Mouse (Mus musculus) stomach, postnatal 0 days (tissue): ENCODE measurements around the gene A530016L24Rik. TPM values are rescaled to one million over a fixed set of nuclear protein-coding genes. Genes with fewer than 3 reads are reported as not detected.

Experiments
- ATAC-seq: fragments of 200-750 bp; cut with Nextera tagmentation; 2 replicates; pipeline ENCODE4 v1.8.0; 2017; ENCODE audit not compliant: low FRiP score, low TSS enrichment
- DNase-seq: peaks from one replicate; pipeline ENCODE4 v3.0.0-alpha.2; 2016; ENCODE audit warnings: low spot score
- H3K27ac ChIP-seq: fragments of 300-500 bp; sonication (generic); replicated peaks from 2 replicates; pipeline ENCODE4 v1.5.1; 2014; ENCODE audit warnings: mild to moderate bottlenecking, control low read depth
- H3K27me3 ChIP-seq: fragments of 300-500 bp; sonication (generic); 2 replicates; pipeline ENCODE4 v1.6.1; 2014; ENCODE audit warnings: low read length; ENCODE audit not compliant: control insufficient read depth, insufficient read depth
- H3K36me3 ChIP-seq: fragments of 300-500 bp; sonication (generic); 2 replicates; pipeline ENCODE4 v1.6.1; 2014; ENCODE audit warnings: low read length, mixed read lengths; ENCODE audit not compliant: control insufficient read depth, insufficient read depth
- H3K4me1 ChIP-seq: fragments of 300-500 bp; sonication (generic); replicated peaks from 2 replicates; pipeline ENCODE4 v1.6.1; 2014; ENCODE audit warnings: antibody characterized with exemption; ENCODE audit not compliant: control insufficient read depth, insufficient read depth
- H3K4me2 ChIP-seq: fragments of 300-500 bp; sonication (generic); replicated peaks from 2 replicates; pipeline ENCODE4 v1.6.1; 2014; ENCODE audit warnings: low read depth, mild to moderate bottlenecking, control low read depth, moderate library complexity
- H3K4me3 ChIP-seq: fragments of 300-500 bp; sonication (generic); 2 replicates; pipeline ENCODE4 v1.5.1; 2014; ENCODE audit warnings: low read depth, low read length, control low read depth
- H3K9ac ChIP-seq: fragments of 300-500 bp; sonication (generic); 2 replicates; pipeline ENCODE4 v1.6.1; 2014; ENCODE audit warnings: mild to moderate bottlenecking, low read length, control low read depth, mixed read lengths
- H3K9me3 ChIP-seq: fragments of 300-500 bp; sonication (generic); 2 replicates; pipeline ENCODE4 v1.6.1; 2016; ENCODE audit warnings: low read length; ENCODE audit not compliant: control insufficient read depth
- CTCF ChIP-seq: IDR thresholded peaks from 2 replicates; pipeline ENCODE4 v1.5.1; 2016; ENCODE audit warnings: antibody characterized with exemption, low read depth, mild to moderate bottlenecking, moderate library complexity
- EP300 ChIP-seq: optimal IDR thresholded peaks from 2 replicates; pipeline ENCODE3; 2016; ENCODE audit warnings: antibody characterized with exemption
- WGBS: fragments of 180-500 bp; shearing (Covaris S2); extraction: QIAGEN DNeasy Blood & Tissue Kit; methylation state at CpG from one replicate; pipeline ENCODE4 v1.1.7; 2014; 5-methylcytosine and 5-hydroxymethylcytosine counted together
- polyA plus RNA-seq: library from polyadenylated mRNA; unstranded; fragments of >200 nt; fragmentation: Nextera tagmentation; extraction: Ambion mirVana; gene quantifications from 2 replicates; pipeline ENCODE4 v1.2.1, GENCODE M21; 2015

The A530016L24Rik gene
- polyA plus RNA-seq, 1 experiment from 2014 or later: not detected

DNA sequence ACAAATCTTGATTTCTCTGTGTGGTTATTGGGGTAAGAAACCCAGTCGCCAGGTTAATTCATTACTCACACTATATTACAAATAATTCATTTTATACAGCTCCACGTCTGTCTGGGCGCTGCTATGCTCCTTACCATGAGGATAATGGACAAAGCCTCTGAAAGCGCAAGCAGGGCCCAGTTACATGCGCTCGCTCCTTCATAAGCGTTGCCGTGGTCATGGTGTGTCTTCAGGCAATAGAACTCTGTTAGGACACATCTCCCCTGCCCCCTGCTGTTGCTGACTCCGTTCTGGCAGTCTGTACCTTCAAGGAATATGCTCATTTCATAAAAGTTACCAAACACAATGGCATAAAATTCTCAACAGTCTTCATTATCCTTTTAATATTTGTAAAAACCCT is 37.4 kb upstream of the A530016L24Rik start:
- Histone ChIP-seq H3K9me3 (0 out of 2 replicates have a peak, but pooled peaks cover under 1% of the 10 kb centered on the region), H3K27me3 (no peaks in the 10 kb centered on the region)

DNA sequence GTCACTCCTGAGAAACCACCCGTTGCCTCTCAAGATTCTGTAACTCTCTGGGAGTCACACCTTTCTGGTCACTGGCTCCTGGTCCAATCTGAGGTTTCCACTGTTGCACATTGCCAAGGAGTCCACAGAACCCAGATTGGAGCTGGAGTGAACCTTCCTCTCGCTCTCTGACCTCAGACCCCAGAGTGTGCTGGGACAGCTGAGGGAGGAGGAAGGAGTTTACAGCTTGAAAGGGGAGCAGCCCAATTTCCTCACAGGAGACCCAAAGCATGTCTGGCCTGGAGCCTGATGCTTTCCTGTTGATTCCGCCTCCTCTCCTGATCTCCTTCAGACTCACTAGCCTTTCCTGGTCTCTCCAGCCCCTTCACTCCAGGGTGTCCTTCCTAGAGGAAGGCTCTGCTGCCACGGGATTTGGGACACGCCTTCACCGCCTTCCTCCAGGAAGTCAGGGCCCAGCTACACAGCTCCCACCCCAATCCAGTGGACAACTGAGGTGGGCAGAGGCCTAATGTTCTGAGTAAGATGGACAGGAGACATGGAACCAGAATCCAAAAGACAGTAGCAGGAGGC is 33.0 kb upstream of the A530016L24Rik start:
- no peak overlapping the region for H3K27ac ChIP-seq
- 71% methylated on average over 6 of the region's 6 CpGs for WGBS
- no peaks in the 10 kb centered on the region for H3K4me1 ChIP-seq
- H3K9me3 ChIP-seq: no peaks in the 10 kb centered on the region
- H3K4me3 ChIP-seq: no peak overlapping the region
- ATAC-seq (no peak), DNase-seq (no peak)
- H3K4me2 ChIP-seq: no peak overlapping the region
- H3K9ac ChIP-seq: no peak overlapping the region
- H3K27me3 ChIP-seq: no peaks in the 10 kb centered on the region
- TF ChIP-seq EP300 (no peak), CTCF (no peak)
- no peaks in the 10 kb centered on the region for H3K36me3 ChIP-seq

More for the DNA sequence above, 37.4 kb upstream of the A530016L24Rik start:
- H3K4me1 ChIP-seq: 0 out of 2 replicates have a peak, but pooled peaks cover 2% of the 10 kb centered on the region
- 85% methylated on average over 9 of the region's 9 CpGs for WGBS
- H3K27ac ChIP-seq: no peak overlapping the region
- TF ChIP-seq CTCF (no peak), EP300 (no peak)
- no peaks in the 10 kb centered on the region for H3K36me3 ChIP-seq
- no peak for DNase-seq
- no peak overlapping the region for H3K9ac ChIP-seq
- H3K4me2 ChIP-seq: no peak overlapping the region
- H3K4me3 ChIP-seq: no peak overlapping the region
- ATAC-seq: no peak

DNA sequence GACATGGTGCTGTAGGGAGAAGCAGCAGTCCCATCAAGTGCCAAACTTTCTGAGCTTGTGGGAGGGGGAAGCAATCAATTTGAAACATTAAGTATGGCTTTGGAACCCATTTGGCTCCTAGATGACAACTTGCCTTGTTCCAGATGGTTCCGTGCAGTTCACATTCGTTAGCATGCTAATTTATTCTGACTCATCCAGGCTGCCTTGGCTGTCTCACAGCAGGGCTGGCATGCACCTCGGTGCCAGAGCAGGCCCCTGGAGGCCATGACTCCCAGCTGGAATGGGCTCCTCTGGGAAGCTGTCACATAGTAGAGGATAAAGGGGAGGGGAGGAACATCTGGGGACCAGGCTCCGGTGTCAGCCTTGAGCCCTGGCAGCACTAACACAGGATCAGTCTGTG is 31.4 kb upstream of the A530016L24Rik start:
- WGBS: 51% methylated on average over 4 of the region's 4 CpGs
- H3K4me3 ChIP-seq: no peak overlapping the region

DNA sequence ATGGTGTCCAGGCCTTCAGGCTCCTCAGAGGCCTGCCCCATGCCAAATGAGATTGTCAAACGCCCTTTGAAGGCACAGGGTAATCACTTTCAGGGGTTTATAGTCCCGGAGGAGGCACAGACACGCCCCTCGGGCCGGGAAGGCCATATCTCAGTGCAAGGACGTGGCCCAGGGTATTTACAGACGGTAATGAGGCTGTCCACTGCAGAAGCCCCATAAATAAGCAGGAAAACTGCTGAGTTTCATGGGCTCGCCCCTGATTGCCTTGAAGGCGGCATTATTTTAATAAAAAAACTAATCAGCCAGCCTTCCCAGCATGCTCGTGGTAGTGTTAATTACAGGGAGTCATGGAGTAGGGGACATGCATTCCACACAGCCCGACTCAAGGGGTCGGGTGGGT is 26.8 kb upstream of the A530016L24Rik start:
- 60% methylated on average over 12 of the region's 12 CpGs for WGBS
- Histone ChIP-seq H3K4me1 (no peaks in the 10 kb centered on the region), H3K36me3 (no peaks in the 10 kb centered on the region), H3K4me3 (no peak overlapping the region), H3K27me3 (no peaks in the 10 kb centered on the region), H3K4me2 (no peak overlapping the region), H3K9ac (no peak overlapping the region), H3K9me3 (no peaks in the 10 kb centered on the region), H3K27ac (no peak overlapping the region)
- DNase-seq (no peak), ATAC-seq (no peak)
- TF ChIP-seq CTCF: no peak
- TF ChIP-seq EP300: no peak

More for the DNA sequence above, 31.4 kb upstream of the A530016L24Rik start:
- TF ChIP-seq EP300 (no peak), CTCF (no peak)
- DNase-seq (no peak), ATAC-seq (no peak)
- Histone ChIP-seq H3K4me2 (no peak overlapping the region), H3K27me3 (no peaks in the 10 kb centered on the region), H3K27ac (no peak overlapping the region), H3K36me3 (no peaks in the 10 kb centered on the region), H3K9me3 (no peaks in the 10 kb centered on the region), H3K9ac (no peak overlapping the region), H3K4me1 (no peaks in the 10 kb centered on the region)

DNA sequence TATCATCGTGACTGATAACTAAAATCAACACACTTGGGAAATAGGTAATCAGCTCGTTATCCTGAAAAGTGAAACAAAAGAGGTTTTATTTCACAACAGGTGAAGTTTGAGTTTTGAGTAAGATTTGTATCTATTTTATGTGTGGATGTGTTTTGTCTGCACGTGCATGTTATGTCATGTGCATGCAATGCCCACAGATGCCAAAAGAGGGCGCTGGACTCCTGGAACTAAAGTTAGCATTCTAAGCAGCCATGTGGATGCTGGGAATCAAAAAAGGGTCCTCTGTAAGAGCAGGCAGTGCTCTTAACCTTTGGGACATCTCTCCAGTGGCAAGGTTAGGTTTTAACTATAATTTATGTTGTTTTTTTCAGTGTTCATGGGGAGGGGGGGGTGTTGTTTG is 26.0 kb upstream of the A530016L24Rik start:
- H3K36me3 ChIP-seq: no peaks in the 10 kb centered on the region
- H3K9ac ChIP-seq: no peak overlapping the region
- H3K4me1 ChIP-seq: no peaks in the 10 kb centered on the region
- H3K27me3 ChIP-seq: no peaks in the 10 kb centered on the region
- H3K9me3 ChIP-seq: no peaks in the 10 kb centered on the region
- 74% methylated on average over 4 of the region's 4 CpGs for WGBS
- ATAC-seq: no peak
- H3K27ac ChIP-seq: no peak overlapping the region
- DNase-seq: no peak
- H3K4me3 ChIP-seq: no peak overlapping the region
- H3K4me2 ChIP-seq: no peak overlapping the region
- TF ChIP-seq EP300: no peak
- peak; percentile 25; the same call in 1 of the 2 replicates for TF ChIP-seq CTCF

GRCm38 (mm10) chr12:112463750-112464444 is 25.4 kb upstream of the A530016L24Rik start:
- no peak overlapping the region for H3K9ac ChIP-seq
- no peaks in the 10 kb centered on the region for H3K9me3 ChIP-seq
- no peak overlapping the region for H3K4me2 ChIP-seq
- DNase-seq (no peak), ATAC-seq (no peak)
- 65% methylated on average over 3 of the region's 3 CpGs for WGBS
- H3K27ac ChIP-seq: no peak overlapping the region
- no peaks in the 10 kb centered on the region for H3K4me1 ChIP-seq
- no peak overlapping the region for H3K4me3 ChIP-seq
- H3K27me3 ChIP-seq: no peaks in the 10 kb centered on the region
- no peaks in the 10 kb centered on the region for H3K36me3 ChIP-seq
- no peak for TF ChIP-seq EP300
- no peak for TF ChIP-seq CTCF
